Mouse (Mus musculus): Measurements from ENCODE around the gene Gabbr2.

DNA sequence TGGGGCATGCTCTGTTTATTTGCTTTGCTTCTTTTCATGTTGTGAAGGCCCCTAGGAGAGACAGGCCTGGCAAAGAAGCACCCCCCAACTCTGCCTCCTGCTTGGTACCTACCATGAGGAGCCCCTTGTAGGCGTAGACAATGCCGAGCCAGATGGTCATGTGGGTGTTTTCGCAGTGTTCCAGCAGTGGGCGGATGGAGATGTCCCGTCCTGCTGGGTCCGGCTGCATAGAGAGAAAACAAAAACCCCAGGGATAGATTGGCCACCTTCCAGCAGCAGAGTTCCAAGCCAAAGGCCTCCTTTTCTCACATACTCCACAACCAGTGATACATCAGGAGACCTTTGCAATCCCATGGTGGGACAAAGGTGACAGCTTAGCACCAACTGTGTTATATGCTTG, 307.5 kb downstream of the Gabbr2 start:
- TF ChIP-seq POLR2A (IDR thresholded peaks at IDR 0.05; ENCODE audit: low read depth, low read length) (no peak), SMC3 (IDR thresholded peaks at IDR 0.05; ENCODE audit: low read depth, low read length) (no peak), SIN3A (IDR thresholded peaks at IDR 0.05; ENCODE audit: low read length) (no peak), CHD2 (IDR thresholded peaks at IDR 0.05; ENCODE audit: low read length) (no peak), MAFK (IDR thresholded peaks at IDR 0.05; ENCODE audit: insufficient replicate concordance, low read length) (no peak), MXI1 (IDR thresholded peaks at IDR 0.05; ENCODE audit: low read depth, low read length) (no peak), ZKSCAN1 (IDR thresholded peaks at IDR 0.05; ENCODE audit: borderline replicate concordance, low read depth, low read length) (no peak), POLR2AphosphoS2 (IDR thresholded peaks at IDR 0.05; ENCODE audit: low read depth, low read length) (no peak), CTCF (conservative IDR thresholded peaks at IDR 0.05 in 1 of 2, IDR thresholded peaks at IDR 0.05 in 1 of 2; ENCODE audit: low read depth in 2 of 2, low read length in 2 of 2) (no peak), MAX (IDR thresholded peaks at IDR 0.05; ENCODE audit: low read length) (no peak), NRF1 (IDR thresholded peaks at IDR 0.05; ENCODE audit: low read depth, low read length) (no peak), NELFE (IDR thresholded peaks at IDR 0.05; ENCODE audit: low read depth, low read length) (no peak)
